Mouse (Mus musculus) heart, postnatal 0 days (tissue): ENCODE measurements around the gene Tmem219. TPM values are rescaled to one million over a fixed set of nuclear protein-coding genes. Genes with fewer than 3 reads are reported as not detected.

Experiments used
- ATAC-seq: fragments of 200-750 bp; cut with Nextera tagmentation; 2 replicates; pipeline ENCODE4 v1.8.0; 2017; ENCODE audit warnings: low read depth, moderate number of reproducible peaks, moderate library complexity; ENCODE audit not compliant: insufficient read depth
- DNase-seq: peaks from one replicate; pipeline ENCODE4 v3.0.0-alpha.2; 2016; ENCODE audit warnings: low spot score
- H3K27ac ChIP-seq: fragments of 300-500 bp; sonication (generic); 2 replicates; pipeline ENCODE4 v1.5.1; 2014; ENCODE audit warnings: low read depth, mild to moderate bottlenecking
- H3K27me3 ChIP-seq: fragments of 300-500 bp; sonication (generic); 2 replicates; pipeline ENCODE4 v1.6.1; 2014; ENCODE audit warnings: low read length, mixed read lengths; ENCODE audit not compliant: control insufficient read depth, insufficient read depth
- H3K36me3 ChIP-seq: fragments of 300-500 bp; sonication (generic); replicated peaks from 2 replicates; pipeline ENCODE4 v1.6.1; 2014; ENCODE audit warnings: low read length, mixed read lengths; ENCODE audit not compliant: control insufficient read depth, insufficient read depth
- H3K4me1 ChIP-seq: fragments of 300-500 bp; sonication (generic); 2 replicates; pipeline ENCODE4 v1.6.1; 2014; ENCODE audit warnings: antibody characterized with exemption; ENCODE audit not compliant: control insufficient read depth, insufficient read depth
- H3K4me2 ChIP-seq: fragments of 300-500 bp; sonication (generic); 2 replicates; pipeline ENCODE4 v1.6.1; 2014; ENCODE audit warnings: low read depth, mild to moderate bottlenecking, low read length, moderate library complexity
- H3K4me3 ChIP-seq: fragments of 300-500 bp; sonication (generic); 2 replicates; pipeline ENCODE4 v1.5.1; 2014; ENCODE audit warnings: low read depth, low read length
- H3K9ac ChIP-seq: fragments of 300-500 bp; sonication (generic); replicated peaks from 2 replicates; pipeline ENCODE4 v1.6.1; 2014; ENCODE audit warnings: low read depth, low read length, mixed read lengths
- H3K9me3 ChIP-seq: fragments of 300-500 bp; sonication (generic); replicated peaks from 2 replicates; pipeline ENCODE4 v1.6.1; 2016; ENCODE audit warnings: low read length; ENCODE audit not compliant: control insufficient read depth
- CTCF ChIP-seq: IDR thresholded peaks from 2 replicates; pipeline ENCODE4 v1.5.1; 2016; ENCODE audit warnings: antibody characterized with exemption, control low read depth, low read depth
- EP300 ChIP-seq: IDR thresholded peaks from 2 replicates; pipeline ENCODE4 v1.6.1; 2016; ENCODE audit warnings: antibody characterized with exemption, low read depth
- WGBS: fragments of 180-500 bp; shearing (Covaris S2); extraction: QIAGEN DNeasy Blood & Tissue Kit; methylation state at CpG from one replicate; pipeline ENCODE4 v1.1.7; 2014; 5-methylcytosine and 5-hydroxymethylcytosine counted together
- polyA plus RNA-seq: library from polyadenylated mRNA; unstranded; fragments of >200 nt; fragmentation: Nextera tagmentation; extraction: Ambion mirVana; gene quantifications from 2 replicates; pipeline ENCODE4 v1.2.1, GENCODE M21; 2015
- total RNA-seq: library from RNA; depleted of rRNA; stranded (reverse); fragments of >200 nt; gene quantifications from 2 replicates; pipeline ENCODE4 v1.2.3, GENCODE M21; 2014; ENCODE audit warnings: low replicate concordance

Gene Tmem219
- total and polyA plus RNA-seq, 2 experiments from 2014 or later, result 20.5 to 30.0 TPM

- Histone ChIP-seq H3K4me1 (peaks cover 15% of the 10 kb centered on the region), H3K9ac (no peak within 1 kb of the TSS), H3K4me3 (peak within 1 kb of the TSS; percentile 49), H3K27me3 (peaks cover 26% of the 10 kb centered on the region), H3K36me3 (peaks cover 4% of the 10 kb centered on the region; the same call in 1 of the 2 replicates), H3K9me3 (no peaks in the 10 kb centered on the region), H3K27ac (no peak within 1 kb of the TSS), H3K4me2 (peak within 1 kb of the TSS; percentile 87)
- WGBS, result 1% methylated on average over 41 of the region's 42 CpGs
- TF ChIP-seq EP300 (no peak), CTCF (no peak)
- ATAC-seq (peak; percentile 86), DNase-seq (peak; percentile 67)
These were observed 27.3 kb upstream of the Tmem219 start, which contains the start of gene Sez6l2 for GRCm38 (mm10) chr7:126949793-126950646. Sez6l2 (plus strand) TSS chr7:126950563.

DNA sequence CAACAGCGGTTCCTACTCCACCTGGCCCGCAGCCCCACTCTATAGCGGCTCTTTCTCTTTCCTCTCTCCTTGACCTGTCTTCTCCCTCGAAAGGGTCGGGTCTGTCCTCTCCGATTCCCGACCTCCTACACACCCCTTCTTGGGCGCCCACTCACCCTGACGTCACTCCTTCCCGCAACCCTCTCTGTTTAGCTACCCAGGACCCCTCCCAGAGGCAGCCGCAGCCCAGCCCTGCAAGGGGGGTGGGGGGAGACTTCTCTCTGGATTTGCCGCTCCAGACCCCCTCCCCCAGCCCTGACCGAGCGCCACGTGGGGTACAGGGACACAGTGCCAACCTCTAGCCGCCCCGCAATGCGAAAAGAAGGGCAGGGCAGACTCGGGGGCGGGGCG lies 26.7 kb upstream of the Tmem219 start, which contains the start of gene Asphd1:
TSS of gene Asphd1 (minus strand) at position 180 of the 390 bp plus-strand sequence.
- Histone ChIP-seq H3K9ac (no peak within 1 kb of the TSS), H3K9me3 (no peaks in the 10 kb centered on the region), H3K4me2 (peak within 1 kb of the TSS; percentile 87), H3K36me3 (peaks cover 9% of the 10 kb centered on the region; the same call in 1 of the 2 replicates), H3K4me1 (peaks cover 15% of the 10 kb centered on the region), H3K27ac (no peak within 1 kb of the TSS), H3K27me3 (peaks cover 26% of the 10 kb centered on the region), H3K4me3 (peak within 1 kb of the TSS; percentile 49)
- peak; percentile 35; the same call in 1 of the 2 replicates for ATAC-seq
- WGBS, result under 1% methylated on average over 18 of the region's 21 CpGs
- DNase-seq, result no peak
- TF ChIP-seq CTCF, result no peak
- no peak for TF ChIP-seq EP300

DNA sequence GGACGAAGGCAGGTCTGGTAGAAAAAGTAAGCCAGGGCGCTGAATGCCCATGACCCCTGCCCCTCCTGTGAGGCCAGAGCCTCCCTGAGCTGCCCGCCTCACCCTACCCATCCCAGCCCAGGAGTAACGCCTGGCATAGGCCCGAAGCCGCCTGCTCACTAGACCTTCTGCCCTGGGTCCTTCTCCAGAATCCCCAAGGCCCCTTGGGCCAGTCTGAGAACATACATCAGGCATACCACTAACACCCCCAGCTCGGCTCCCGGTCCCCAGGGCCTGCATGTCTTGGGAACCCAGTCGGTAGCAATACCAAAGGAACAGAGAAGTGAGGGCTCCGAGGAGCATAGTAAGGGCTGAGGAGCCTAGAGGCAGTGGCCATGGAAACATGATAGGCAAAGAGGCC lies 25.9 kb upstream of the Tmem219 start:
- Histone ChIP-seq H3K9ac (no peak overlapping the region), H3K27ac (no peak overlapping the region), H3K27me3 (peaks cover 26% of the 10 kb centered on the region), H3K4me2 (no peak overlapping the region), H3K9me3 (no peaks in the 10 kb centered on the region), H3K36me3 (peaks cover 9% of the 10 kb centered on the region; the same call in 1 of the 2 replicates), H3K4me1 (peaks cover 15% of the 10 kb centered on the region), H3K4me3 (no peak overlapping the region)
- DNase-seq, result no peak
- no peak for TF ChIP-seq CTCF
- TF ChIP-seq EP300, result no peak
- no peak for ATAC-seq
- WGBS, result 69% methylated on average over 10 of the region's 10 CpGs

DNA sequence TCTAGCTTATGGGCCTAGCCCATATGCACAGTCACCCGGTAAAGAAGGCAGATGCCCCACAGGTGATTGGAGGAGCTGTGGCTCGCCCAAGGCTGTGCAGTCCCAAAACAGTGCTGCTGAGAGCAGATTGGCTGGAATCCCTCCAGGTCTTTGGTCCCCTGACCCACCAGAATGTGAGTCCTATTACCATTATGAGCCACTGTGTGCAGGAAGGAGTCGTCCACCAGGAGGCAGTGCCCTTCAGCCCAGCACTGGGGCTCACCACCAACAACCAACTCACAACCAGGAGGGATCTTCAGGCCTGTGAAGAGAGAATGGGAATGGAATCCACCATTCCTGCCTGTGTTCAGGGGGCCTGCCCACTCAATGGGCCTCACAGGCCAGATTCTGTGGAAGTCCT lies 23.8 kb upstream of the Tmem219 start:
- peaks cover 21% of the 10 kb centered on the region for H3K27me3 ChIP-seq
- H3K36me3 ChIP-seq, result peaks cover 16% of the 10 kb centered on the region
- H3K9ac ChIP-seq, result no peak overlapping the region
- H3K9me3 ChIP-seq, result no peaks in the 10 kb centered on the region
- no peak overlapping the region for H3K4me3 ChIP-seq
- DNase-seq (peak; percentile 19), ATAC-seq (no peak)
- 44% methylated on average over 3 of the region's 3 CpGs for WGBS
- peaks cover 12% of the 10 kb centered on the region for H3K4me1 ChIP-seq
- peak; percentile 74 for TF ChIP-seq CTCF
- no peak for TF ChIP-seq EP300
- no peak overlapping the region for H3K4me2 ChIP-seq
- H3K27ac ChIP-seq, result no peak overlapping the region

GRCm38 (mm10) chr7:126941801-126942200 lies 19.1 kb upstream of the Tmem219 start:
- TF ChIP-seq CTCF (no peak), EP300 (no peak)
- no peak overlapping the region for H3K4me2 ChIP-seq
- no peaks in the 10 kb centered on the region for H3K9me3 ChIP-seq
- no peak for DNase-seq
- no peak overlapping the region for H3K9ac ChIP-seq
- no peaks in the 10 kb centered on the region for H3K27me3 ChIP-seq
- no peaks in the 10 kb centered on the region for H3K4me1 ChIP-seq
- no peak overlapping the region for H3K27ac ChIP-seq
- H3K4me3 ChIP-seq, result no peak overlapping the region
- peaks cover 25% of the 10 kb centered on the region for H3K36me3 ChIP-seq
- WGBS, result 76% methylated on average over 5 of the region's 5 CpGs
- no peak for ATAC-seq
